24 mouse cellular contexts compared by ENCODE assay signal in the genomic region with DNA sequence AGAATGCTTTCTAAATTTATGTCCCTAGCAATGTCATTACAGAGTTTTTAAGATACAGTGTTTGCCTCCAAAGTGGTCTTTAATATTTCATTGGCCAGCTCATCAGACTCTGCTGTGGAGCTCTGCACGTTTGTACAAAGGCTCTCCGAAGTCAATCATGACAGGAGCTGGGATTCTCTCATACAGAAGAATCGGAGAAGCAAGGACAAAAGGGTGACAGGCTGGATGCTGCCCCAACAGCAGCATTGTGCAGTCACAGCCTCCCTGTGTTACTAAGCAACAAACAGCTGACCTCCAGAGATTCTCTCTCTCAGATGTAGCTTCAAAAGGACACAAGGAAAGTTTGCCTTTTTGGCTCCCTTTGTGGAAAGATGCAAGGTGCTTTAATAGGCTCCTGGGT. TPM values are rescaled to one million over a fixed set of nuclear protein-coding genes. Genes with fewer than 3 reads are reported as not detected.
DNase-seq lines count a peak whose midpoint lies in the region; ATAC-seq and TF ChIP-seq lines count a peak whose summit lies in the region.
"Had no signal": no experiment of that assay in that cellular context is flagged by ENCODE, and none has a peak within 500 bp of the region (broad histone marks: within the 10 kb centered on the region; RNA-seq: fewer than 3 reads in every experiment).

A gene (plus strand): TSS at position 301 of the 400 bp plus-strand sequence.

- H3K4me1 ChIP-seq in hindbrain, postnatal 0 days (ENCODE audit: insufficient read depth, low read length), result peaks cover 4% of the 10 kb centered on the region; the same call in 1 of the 2 replicates
- H3K4me1 ChIP-seq in hindbrain, embryonic 14.5 days (replicated peaks; ENCODE audit: control insufficient read depth, insufficient read depth, low read length), result 0 out of 2 replicates have a peak, but pooled peaks cover 4% of the 10 kb centered on the region
- H3K4me1 ChIP-seq in neural tube, embryonic 13.5 days (replicated peaks), result peaks cover 7% of the 10 kb centered on the region
- H3K4me1 ChIP-seq in neural tube, embryonic 15.5 days, result 0 out of 2 replicates have a peak, but pooled peaks cover 8% of the 10 kb centered on the region
- H3K4me1 ChIP-seq in midbrain, embryonic 13.5 days (replicated peaks), result peaks cover 20% of the 10 kb centered on the region
- no peaks in the 10 kb centered on the region for H3K4me1 ChIP-seq in midbrain, postnatal 0 days (ENCODE audit: insufficient read depth, low read length)
- H3K4me1 ChIP-seq in heart, embryonic 11.5 days (ENCODE audit: control insufficient read depth, insufficient read depth, low read length), result peaks cover 10% of the 10 kb centered on the region; the same call in 1 of the 2 replicates
- H3K4me1 ChIP-seq: forebrain, embryonic 13.5 days had no signal

- H3K9me3 ChIP-seq in hindbrain, postnatal 0 days (ENCODE audit: low read length), result no peaks in the 10 kb centered on the region
- no peaks in the 10 kb centered on the region for H3K9me3 ChIP-seq in hindbrain, embryonic 14.5 days (ENCODE audit: control insufficient read depth, low read length)
- H3K9me3 ChIP-seq in neural tube, embryonic 13.5 days, result no peaks in the 10 kb centered on the region
- H3K9me3 ChIP-seq in neural tube, embryonic 15.5 days (replicated peaks), result no peaks in the 10 kb centered on the region
- H3K9me3 ChIP-seq in midbrain, embryonic 13.5 days, result no peaks in the 10 kb centered on the region
- H3K9me3 ChIP-seq in midbrain, postnatal 0 days (ENCODE audit: low read length), result no peaks in the 10 kb centered on the region
- H3K9me3 ChIP-seq in heart, embryonic 11.5 days (replicated peaks; ENCODE audit: control insufficient read depth, low read length), result no peaks in the 10 kb centered on the region
- H3K9me3 ChIP-seq: embryonic facial prominence, embryonic 10.5 days; forebrain, embryonic 13.5 days; heart, embryonic 12.5 days had no signal

- no peak within 1 kb of the TSS for H3K4me3 ChIP-seq in hindbrain, postnatal 0 days (ENCODE audit: low read length)
- no peak within 1 kb of the TSS for H3K4me3 ChIP-seq in hindbrain, embryonic 14.5 days (replicated peaks; ENCODE audit: low read length)
- no peak within 1 kb of the TSS for H3K4me3 ChIP-seq in neural tube, embryonic 13.5 days
- H3K4me3 ChIP-seq in neural tube, embryonic 15.5 days (replicated peaks), result no peak within 1 kb of the TSS
- no peak within 1 kb of the TSS for H3K4me3 ChIP-seq in midbrain, embryonic 13.5 days (replicated peaks)
- H3K4me3 ChIP-seq in midbrain, postnatal 0 days (ENCODE audit: low read depth, low read length), result no peak within 1 kb of the TSS
- no peak within 1 kb of the TSS for H3K4me3 ChIP-seq in heart, embryonic 11.5 days (ENCODE audit: low read depth, low read length)
- H3K4me3 ChIP-seq: embryonic facial prominence, embryonic 10.5 days; forebrain, embryonic 13.5 days; heart, adult 2 months; heart, embryonic 12.5 days; hindbrain, embryonic 10.5 days had no signal

- no peak within 1 kb of the TSS for H3K4me2 ChIP-seq in hindbrain, postnatal 0 days (ENCODE audit: low read depth, low read length)
- H3K4me2 ChIP-seq in hindbrain, embryonic 14.5 days (replicated peaks), result no peak within 1 kb of the TSS
- H3K4me2 ChIP-seq in neural tube, embryonic 13.5 days, result no peak within 1 kb of the TSS
- H3K4me2 ChIP-seq in neural tube, embryonic 15.5 days, result no peak within 1 kb of the TSS
- H3K4me2 ChIP-seq in midbrain, embryonic 13.5 days (replicated peaks), result no peak within 1 kb of the TSS
- H3K4me2 ChIP-seq in midbrain, postnatal 0 days (ENCODE audit: low read depth, low read length, poor library complexity, severe bottlenecking), result no peak within 1 kb of the TSS
- no peak within 1 kb of the TSS for H3K4me2 ChIP-seq in heart, embryonic 11.5 days
- H3K4me2 ChIP-seq: forebrain, embryonic 13.5 days; heart, embryonic 12.5 days had no signal

- H3K36me3 ChIP-seq in hindbrain, postnatal 0 days (ENCODE audit: insufficient read depth, low read length), result no peaks in the 10 kb centered on the region
- no peaks in the 10 kb centered on the region for H3K36me3 ChIP-seq in hindbrain, embryonic 14.5 days (replicated peaks; ENCODE audit: control insufficient read depth, insufficient read depth)
- no peaks in the 10 kb centered on the region for H3K36me3 ChIP-seq in neural tube, embryonic 13.5 days
- H3K36me3 ChIP-seq in neural tube, embryonic 15.5 days, result no peaks in the 10 kb centered on the region
- H3K36me3 ChIP-seq in midbrain, embryonic 13.5 days, result no peaks in the 10 kb centered on the region
- no peaks in the 10 kb centered on the region for H3K36me3 ChIP-seq in midbrain, postnatal 0 days (ENCODE audit: insufficient read depth, low read length)
- H3K36me3 ChIP-seq in heart, embryonic 11.5 days (ENCODE audit: control insufficient read depth, insufficient read depth, low read length), result no peaks in the 10 kb centered on the region
- H3K36me3 ChIP-seq: embryonic facial prominence, embryonic 10.5 days; heart, embryonic 12.5 days; hindbrain, embryonic 10.5 days had no signal

- H3K27ac ChIP-seq in hindbrain, postnatal 0 days, result no peak within 1 kb of the TSS
- no peak within 1 kb of the TSS for H3K27ac ChIP-seq in hindbrain, embryonic 14.5 days
- no peak within 1 kb of the TSS for H3K27ac ChIP-seq in neural tube, embryonic 13.5 days (replicated peaks)
- H3K27ac ChIP-seq in neural tube, embryonic 15.5 days (replicated peaks), result no peak within 1 kb of the TSS
- H3K27ac ChIP-seq in midbrain, embryonic 13.5 days, result 0 out of 2 replicates have a peak within 1 kb of the TSS, but pooled peaks have one; percentile 22
- H3K27ac ChIP-seq in midbrain, postnatal 0 days (ENCODE audit: low read depth, low read length), result peak within 1 kb of the TSS; percentile 51; the same call in 1 of the 2 replicates
- H3K27ac ChIP-seq in heart, embryonic 11.5 days (ENCODE audit: low read depth, low read length), result no peak within 1 kb of the TSS
- H3K27ac ChIP-seq: embryonic facial prominence, embryonic 10.5 days; forebrain, embryonic 13.5 days; heart, adult 2 months; hindbrain, embryonic 10.5 days had no signal

- no peak within 1 kb of the TSS for H3K9ac ChIP-seq in hindbrain, postnatal 0 days (replicated peaks; ENCODE audit: low read length)
- no peak within 1 kb of the TSS for H3K9ac ChIP-seq in hindbrain, embryonic 14.5 days
- H3K9ac ChIP-seq in neural tube, embryonic 13.5 days, result peak within 1 kb of the TSS; percentile 26; the same call in 1 of the 2 replicates
- no peak within 1 kb of the TSS for H3K9ac ChIP-seq in neural tube, embryonic 15.5 days (replicated peaks)
- H3K9ac ChIP-seq in midbrain, embryonic 13.5 days (replicated peaks), result no peak within 1 kb of the TSS
- no peak within 1 kb of the TSS for H3K9ac ChIP-seq in midbrain, postnatal 0 days (replicated peaks; ENCODE audit: low read length, poor library complexity, severe bottlenecking)
- H3K9ac ChIP-seq in heart, embryonic 11.5 days (ENCODE audit: low read depth, low read length), result no peak within 1 kb of the TSS
- H3K9ac ChIP-seq: forebrain, embryonic 13.5 days; forebrain, postnatal 0 days; heart, embryonic 12.5 days had no signal

- ATAC-seq in hindbrain, postnatal 0 days, result 0 out of 2 replicates have a peak, but pooled peaks have one; percentile 32
- no peak for ATAC-seq in hindbrain, embryonic 14.5 days (ENCODE audit: low FRiP score)
- ATAC-seq in neural tube, embryonic 13.5 days (ENCODE audit: low read depth), result no peak
- no peak for ATAC-seq in neural tube, embryonic 15.5 days (ENCODE audit: low FRiP score)
- no peak for ATAC-seq in midbrain, embryonic 13.5 days
- ATAC-seq in midbrain, postnatal 0 days (ENCODE audit: low FRiP score), result peak; percentile 49; the same call in 1 of the 2 replicates
- no peak for ATAC-seq in heart, embryonic 11.5 days (replicated peaks; ENCODE audit: insufficient number of reproducible peaks, low FRiP score, low TSS enrichment)
- ATAC-seq: forebrain, embryonic 13.5 days; forebrain, postnatal 0 days had no signal

- WGBS in hindbrain, postnatal 0 days, result 24% methylated on average over 3 of the region's 3 CpGs
- 26% methylated on average over 3 of the region's 3 CpGs for WGBS in hindbrain, embryonic 14.5 days
- 46% methylated on average over 3 of the region's 3 CpGs for WGBS in neural tube, embryonic 13.5 days
- 41% methylated on average over 3 of the region's 3 CpGs for WGBS in neural tube, embryonic 15.5 days
- WGBS in midbrain, embryonic 13.5 days, result 27% methylated on average over 3 of the region's 3 CpGs
- WGBS in midbrain, postnatal 0 days, result 21% methylated on average over 3 of the region's 3 CpGs
- WGBS in heart, embryonic 11.5 days (ENCODE audit: insufficient replicate concordance), result 72% methylated on average over 3 of the region's 3 CpGs

- no peaks in the 10 kb centered on the region for H3K27me3 ChIP-seq in hindbrain, postnatal 0 days (ENCODE audit: insufficient read depth, low read length)
- H3K27me3 ChIP-seq in hindbrain, embryonic 14.5 days (ENCODE audit: control insufficient read depth, insufficient read depth, low read length), result no peaks in the 10 kb centered on the region
- no peaks in the 10 kb centered on the region for H3K27me3 ChIP-seq in neural tube, embryonic 13.5 days
- no peaks in the 10 kb centered on the region for H3K27me3 ChIP-seq in neural tube, embryonic 15.5 days (replicated peaks)
- H3K27me3 ChIP-seq in midbrain, embryonic 13.5 days, result no peaks in the 10 kb centered on the region
- no peaks in the 10 kb centered on the region for H3K27me3 ChIP-seq in midbrain, postnatal 0 days (ENCODE audit: insufficient read depth, low read length)
- no peaks in the 10 kb centered on the region for H3K27me3 ChIP-seq in heart, embryonic 11.5 days (ENCODE audit: control insufficient read depth, insufficient read depth, low read length)
- H3K27me3 ChIP-seq: forebrain, embryonic 13.5 days; heart, embryonic 12.5 days had no signal

- DNase-seq in hindbrain, postnatal 0 days (ENCODE audit: low spot score), result peak; percentile 31
- no peak for DNase-seq in hindbrain, embryonic 14.5 days (ENCODE audit: low spot score)
- DNase-seq in midbrain, postnatal 0 days (ENCODE audit: low spot score), result peak; percentile 30
- DNase-seq: adrenal gland, postnatal 14 days; cerebellum, adult 18-20 months; cerebellum, adult 9-11 months; forebrain, postnatal 0 days; gastrocnemius, postnatal 14 days; heart, adult 2 months had no signal

- TF ChIP-seq CTCF in hindbrain, postnatal 0 days (IDR thresholded peaks at IDR 0.05; ENCODE audit: low read depth), result no peak
- TF ChIP-seq CTCF in midbrain, postnatal 0 days (IDR thresholded peaks at IDR 0.05), result no peak

RNA-seq across cellular contexts. Expression of the gene that starts here (rescaled TPM):
- total RNA-seq in hindbrain, postnatal 0 days (2014; rRNA removed), result not detected in 2 replicates
- not detected in 2 replicates for polyA plus RNA-seq in hindbrain, postnatal 0 days (2015; fragmentation: Nextera tagmentation; extraction: Ambion mirVana)
- polyA plus RNA-seq in hindbrain, embryonic 14.5 days (2014; fragmentation: Nextera tagmentation; extraction: Ambion mirVana), result not detected in 2 replicates
- polyA plus RNA-seq in neural tube, embryonic 13.5 days (2015; fragmentation: Nextera tagmentation; extraction: Ambion mirVana), result not detected in 2 replicates
- not detected in 2 replicates for polyA plus RNA-seq in neural tube, embryonic 15.5 days (2015; fragmentation: Nextera tagmentation; extraction: Ambion mirVana)
- polyA plus RNA-seq in midbrain, embryonic 13.5 days (2015; fragmentation: Nextera tagmentation; extraction: Ambion mirVana), result not detected in 2 replicates
- total RNA-seq in midbrain, postnatal 0 days (2014; rRNA removed), result not detected in 2 replicates
- not detected in 2 replicates for polyA plus RNA-seq in midbrain, postnatal 0 days (2015; fragmentation: Nextera tagmentation; extraction: Ambion mirVana)
- polyA plus RNA-seq in heart, embryonic 11.5 days (2014; fragmentation: Nextera tagmentation; extraction: Ambion mirVana), result not detected in 2 replicates
- total RNA-seq: adrenal gland, postnatal 14 days; forebrain, postnatal 0 days; gastrocnemius, adult 18-20 months; gastrocnemius, postnatal 14 days; heart, adult 2 months; heart, postnatal 25 days; MEL had no signal
- polyA plus RNA-seq: C2C12; embryonic facial prominence, embryonic 10.5 days; embryonic facial prominence, embryonic 14.5 days; forebrain, embryonic 13.5 days; forebrain, postnatal 0 days; gonadal fat pad, adult 2 months; heart, adult 2 months; heart, embryonic 12.5 days; heart, embryonic 16.5 days; hindbrain, embryonic 10.5 days had no signal

Comparison
In these comparisons a context has a peak if more than half of its experiments do, and no peak if none do; other contexts are left out.
1. Peak in DNase-seq and ATAC-seq in hindbrain, postnatal 0 days; RNA of the gene not detected or under 1 TPM.
2. Peak in DNase-seq, ATAC-seq and H3K27ac ChIP-seq in midbrain, postnatal 0 days; RNA of the gene not detected or under 1 TPM.